Mouse (Mus musculus): Measurements from ENCODE around the gene Rbfox3. TPM values are rescaled to one million over a fixed set of nuclear protein-coding genes. Genes with fewer than 3 reads are reported as not detected.

The Rbfox3 gene
- polyA plus RNA-seq, 1 experiment from 2014 or later: 1.5 TPM

DNA sequence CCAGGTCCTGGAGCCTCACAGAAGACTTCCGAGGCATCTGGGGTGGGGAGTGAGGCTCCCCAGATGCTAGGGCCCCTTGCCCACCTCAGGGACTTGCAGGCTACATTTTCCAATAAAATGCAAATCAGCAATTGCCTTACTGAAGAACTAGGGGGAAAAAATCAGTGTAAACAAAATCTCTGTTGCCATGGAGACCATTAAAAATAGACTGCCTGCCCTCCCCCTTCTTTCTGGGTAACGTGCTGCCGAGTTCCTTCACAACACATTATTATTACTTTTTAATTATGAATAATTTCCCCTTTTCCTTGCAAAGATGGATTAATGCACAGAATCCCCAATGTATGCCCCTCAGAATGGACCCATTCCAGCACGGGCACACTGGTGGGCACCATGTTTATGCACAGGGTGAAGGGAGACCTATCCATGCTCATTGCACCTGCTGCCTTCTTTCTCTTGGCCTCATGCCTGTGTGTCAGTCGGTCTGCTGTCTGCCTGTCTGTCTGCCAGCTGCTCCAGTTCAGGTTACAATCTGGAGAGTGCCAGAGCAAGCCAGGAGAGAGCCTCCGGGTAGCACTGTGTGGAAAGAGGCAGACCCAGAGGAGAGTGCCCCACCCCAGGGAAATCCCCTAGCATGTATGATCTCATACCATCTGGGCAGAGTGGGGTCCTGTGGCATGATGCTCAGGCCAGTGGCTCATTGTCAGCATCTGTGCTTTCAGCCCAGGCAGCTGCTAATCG lies 159.3 kb downstream of the Rbfox3 start:
- no peaks in the 10 kb centered on the region for H3K9me3 ChIP-seq
- WGBS: 57% methylated on average over 7 of the region's 7 CpGs
- ATAC-seq (ENCODE audit: insufficient number of reproducible peaks, insufficient read depth, low FRiP score, low TSS enrichment, low read depth): no peak
- H3K36me3 ChIP-seq: no peaks in the 10 kb centered on the region
- H3K27ac ChIP-seq: no peak overlapping the region
- no peak overlapping the region for H3K4me3 ChIP-seq
- H3K9ac ChIP-seq: no peak overlapping the region
- H3K4me1 ChIP-seq: no peaks in the 10 kb centered on the region
- no peak overlapping the region for H3K4me2 ChIP-seq
- H3K27me3 ChIP-seq: peaks cover 2% of the 10 kb centered on the region

DNA sequence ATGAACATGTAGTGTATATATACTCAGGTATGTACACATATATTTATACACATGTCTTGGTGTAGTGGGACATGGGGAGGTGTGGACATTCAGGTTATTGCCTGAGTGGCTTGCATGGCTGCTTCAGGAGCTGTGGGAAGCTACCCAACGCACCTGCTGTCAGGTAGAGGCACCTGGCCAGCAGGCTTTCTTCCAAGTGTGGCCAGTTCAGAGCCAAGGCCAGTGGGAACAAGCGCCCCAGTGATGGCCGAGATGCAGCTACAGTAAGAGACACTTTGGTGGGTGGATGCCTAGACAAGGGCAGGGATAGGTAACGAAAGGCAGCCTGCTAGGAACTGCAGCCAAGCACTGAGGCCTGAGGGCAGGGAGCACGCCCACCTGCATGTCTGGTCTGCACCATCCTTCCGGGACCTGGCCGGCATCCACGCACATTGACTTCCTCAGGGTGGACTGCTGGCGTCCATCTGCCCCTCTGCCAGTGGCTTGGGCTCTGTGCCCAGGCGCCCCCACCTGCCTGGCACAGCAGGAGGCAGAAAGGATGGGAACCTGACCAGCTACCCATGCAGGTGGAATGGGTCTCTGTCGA lies 160.6 kb downstream of the Rbfox3 start:
- H3K36me3 ChIP-seq: no peaks in the 10 kb centered on the region
- no peak overlapping the region for H3K9ac ChIP-seq
- no peak for ATAC-seq (ENCODE audit: insufficient number of reproducible peaks, insufficient read depth, low FRiP score, low TSS enrichment, low read depth)
- no peak overlapping the region for H3K4me2 ChIP-seq
- H3K4me1 ChIP-seq: no peaks in the 10 kb centered on the region
- H3K27ac ChIP-seq: no peak overlapping the region
- WGBS: 63% methylated on average over 11 of the region's 11 CpGs
- H3K4me3 ChIP-seq: no peak overlapping the region
- H3K27me3 ChIP-seq: peaks cover 14% of the 10 kb centered on the region
- H3K9me3 ChIP-seq: no peaks in the 10 kb centered on the region

DNA sequence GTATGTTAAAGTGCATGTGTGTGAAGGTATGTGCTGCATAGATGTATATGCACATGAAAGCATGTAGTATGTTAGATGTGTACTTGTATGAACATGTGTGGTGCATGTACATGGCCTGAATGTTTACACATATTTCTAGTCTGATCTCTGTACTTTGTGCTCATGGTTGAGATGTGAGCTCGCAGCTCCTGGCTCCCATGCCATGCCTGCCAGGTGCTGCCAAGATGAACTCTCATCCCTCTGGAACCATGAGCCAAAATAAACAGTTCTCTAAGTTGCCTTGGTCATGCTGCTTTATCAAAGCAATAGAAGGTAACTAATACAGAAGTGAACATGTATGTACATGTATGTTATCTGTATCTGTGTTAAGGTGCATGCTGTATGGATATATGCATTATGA lies 161.9 kb downstream of the Rbfox3 start:
- H3K36me3 ChIP-seq: no peaks in the 10 kb centered on the region
- no peak overlapping the region for H3K4me2 ChIP-seq
- peaks cover 27% of the 10 kb centered on the region for H3K27me3 ChIP-seq
- no peaks in the 10 kb centered on the region for H3K9me3 ChIP-seq
- no peak for ATAC-seq (ENCODE audit: insufficient number of reproducible peaks, insufficient read depth, low FRiP score, low TSS enrichment, low read depth)
- H3K9ac ChIP-seq: no peak overlapping the region
- 83% methylated on average over 1 of the region's 1 CpGs for WGBS
- H3K4me3 ChIP-seq: no peak overlapping the region
- no peak overlapping the region for H3K27ac ChIP-seq
- peaks cover 7% of the 10 kb centered on the region for H3K4me1 ChIP-seq

DNA sequence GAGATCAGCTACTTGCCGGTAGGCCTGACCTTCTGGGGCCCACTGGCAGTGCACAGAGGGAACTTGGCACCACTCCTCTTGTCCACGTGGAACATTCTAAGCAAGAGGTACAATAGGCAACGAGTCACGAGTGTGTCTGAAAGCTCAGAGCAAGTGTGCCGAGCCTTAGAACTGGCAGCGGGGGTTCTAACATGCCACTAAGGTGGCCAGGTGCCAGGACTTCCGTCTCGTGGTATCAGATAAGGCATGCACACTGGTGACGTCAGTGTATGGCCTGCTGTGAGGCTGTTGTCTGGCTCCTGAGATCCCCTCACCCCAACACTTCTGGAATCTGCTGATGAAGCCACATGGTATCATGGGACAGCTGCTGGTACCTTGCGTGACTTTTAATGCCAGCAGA lies 162.8 kb downstream of the Rbfox3 start:
- 67% methylated on average over 10 of the region's 10 CpGs for WGBS
- H3K27me3 ChIP-seq: peaks cover 36% of the 10 kb centered on the region
- H3K4me1 ChIP-seq: peaks cover 13% of the 10 kb centered on the region
- no peaks in the 10 kb centered on the region for H3K36me3 ChIP-seq
- H3K9ac ChIP-seq: no peak overlapping the region
- no peak overlapping the region for H3K4me3 ChIP-seq
- H3K27ac ChIP-seq: no peak overlapping the region
- no peaks in the 10 kb centered on the region for H3K9me3 ChIP-seq
- no peak overlapping the region for H3K4me2 ChIP-seq
- ATAC-seq (ENCODE audit: insufficient number of reproducible peaks, insufficient read depth, low FRiP score, low TSS enrichment, low read depth): no peak

DNA sequence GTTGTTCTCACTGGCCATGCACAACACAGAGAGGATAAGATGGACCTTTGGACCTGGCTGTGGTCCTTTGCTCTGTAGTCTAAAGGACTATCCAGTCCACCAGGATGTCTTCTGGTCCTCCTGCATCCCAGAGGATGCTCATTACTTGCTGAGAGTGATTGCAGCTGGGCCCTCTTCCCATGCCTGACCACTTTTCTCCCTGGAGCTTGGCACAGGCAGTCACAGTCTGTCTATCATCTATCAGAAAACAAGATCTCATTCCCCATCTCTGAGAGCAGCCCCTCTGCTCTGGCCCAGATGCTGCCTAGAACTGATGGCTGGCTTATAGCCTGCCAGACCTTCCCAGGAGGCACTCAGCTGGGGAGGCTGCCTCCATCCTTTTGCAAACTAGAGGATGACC lies 166.1 kb downstream of the Rbfox3 start:
- Histone ChIP-seq H3K9me3 (no peaks in the 10 kb centered on the region), H3K27me3 (peaks cover 50% of the 10 kb centered on the region), H3K9ac (no peak overlapping the region), H3K36me3 (no peaks in the 10 kb centered on the region), H3K4me3 (no peak overlapping the region), H3K4me1 (peaks cover 13% of the 10 kb centered on the region), H3K27ac (no peak overlapping the region), H3K4me2 (no peak overlapping the region)
- no peak for ATAC-seq (ENCODE audit: insufficient number of reproducible peaks, insufficient read depth, low FRiP score, low TSS enrichment, low read depth)

DNA sequence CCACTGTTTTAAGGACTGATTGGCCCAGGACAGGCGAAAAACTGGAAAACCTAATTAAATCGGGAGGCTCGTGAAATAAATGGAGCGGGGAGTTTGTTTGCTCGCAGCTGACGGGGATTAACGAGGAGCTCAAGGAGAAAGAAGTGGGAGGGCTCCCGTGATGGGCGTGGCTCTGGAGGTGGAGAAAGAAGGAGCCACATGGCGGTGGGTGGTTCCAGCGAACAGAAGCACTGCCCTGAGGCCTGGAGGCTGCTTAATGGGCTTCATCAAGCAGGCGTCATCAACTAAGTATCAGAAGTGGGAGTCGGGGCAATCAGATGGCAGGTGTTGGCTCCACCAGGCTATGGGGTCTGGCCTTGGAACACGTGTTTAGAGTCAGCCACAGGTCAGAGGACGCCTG lies 166.6 kb downstream of the Rbfox3 start:
- no peaks in the 10 kb centered on the region for H3K36me3 ChIP-seq
- H3K27ac ChIP-seq: no peak overlapping the region
- H3K9ac ChIP-seq: 0 out of 2 replicates have a peak overlapping the region, but pooled peaks have one; percentile 11
- H3K4me2 ChIP-seq: peak overlapping the region; percentile 49
- 1% methylated on average over 15 of the region's 15 CpGs for WGBS
- ATAC-seq (ENCODE audit: insufficient number of reproducible peaks, insufficient read depth, low FRiP score, low TSS enrichment, low read depth): no peak
- peaks cover 16% of the 10 kb centered on the region for H3K4me1 ChIP-seq
- peak overlapping the region; percentile 14; the same call in 1 of the 2 replicates for H3K4me3 ChIP-seq
- H3K9me3 ChIP-seq: no peaks in the 10 kb centered on the region
- H3K27me3 ChIP-seq: peaks cover 51% of the 10 kb centered on the region

DNA sequence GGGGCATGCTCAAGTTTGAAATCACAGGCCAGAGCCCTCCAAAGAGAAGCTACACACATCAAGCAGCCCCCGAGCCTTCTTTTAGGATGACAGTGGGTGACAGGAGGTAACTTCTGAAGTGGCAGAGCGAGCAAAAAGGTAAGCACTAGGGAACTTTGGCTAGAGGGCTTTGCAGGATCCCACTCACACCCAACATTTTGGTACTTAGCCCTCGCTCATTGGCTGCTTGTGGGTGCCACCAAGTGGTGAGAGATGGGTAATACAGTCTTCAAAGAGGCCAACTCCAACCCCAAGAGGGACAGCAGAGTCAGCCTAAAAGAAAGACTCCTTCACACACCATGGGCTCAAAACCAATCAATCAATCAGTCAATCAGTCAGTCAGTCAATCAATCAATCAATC lies 168.6 kb downstream of the Rbfox3 start:
- ATAC-seq (ENCODE audit: insufficient number of reproducible peaks, insufficient read depth, low FRiP score, low TSS enrichment, low read depth): no peak
- 11% methylated on average over 3 of the region's 3 CpGs for WGBS
- peaks cover 27% of the 10 kb centered on the region for H3K4me1 ChIP-seq
- no peaks in the 10 kb centered on the region for H3K36me3 ChIP-seq
- no peaks in the 10 kb centered on the region for H3K9me3 ChIP-seq
- no peak overlapping the region for H3K9ac ChIP-seq
- peaks cover 57% of the 10 kb centered on the region for H3K27me3 ChIP-seq
- no peak overlapping the region for H3K27ac ChIP-seq
- H3K4me2 ChIP-seq: no peak overlapping the region
- no peak overlapping the region for H3K4me3 ChIP-seq

DNA sequence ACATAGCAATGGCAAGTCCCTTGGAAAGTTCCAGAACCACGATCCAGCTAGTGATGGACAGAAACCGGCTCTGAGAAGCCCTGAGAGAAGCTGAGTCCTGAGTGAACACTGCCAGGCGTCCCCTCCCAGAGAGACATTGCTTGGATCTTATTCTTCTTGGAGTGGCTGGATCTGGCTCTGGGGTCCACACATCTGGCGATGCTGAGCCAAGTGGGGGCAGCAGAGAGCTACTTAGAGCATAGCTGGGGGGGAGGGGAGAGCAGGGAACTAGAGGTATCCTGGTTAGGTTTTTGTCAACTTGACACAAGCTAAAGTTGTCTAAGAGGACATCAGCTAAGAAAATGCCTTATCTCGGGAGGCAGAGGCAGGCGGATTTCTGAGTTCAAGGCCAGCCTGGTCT lies 170.1 kb downstream of the Rbfox3 start:
- H3K9ac ChIP-seq: no peak overlapping the region
- no peak overlapping the region for H3K4me2 ChIP-seq
- H3K36me3 ChIP-seq: no peaks in the 10 kb centered on the region
- H3K4me1 ChIP-seq: peaks cover 27% of the 10 kb centered on the region
- ATAC-seq (ENCODE audit: insufficient number of reproducible peaks, insufficient read depth, low FRiP score, low TSS enrichment, low read depth): no peak
- no peaks in the 10 kb centered on the region for H3K9me3 ChIP-seq
- no peak overlapping the region for H3K27ac ChIP-seq
- H3K27me3 ChIP-seq: peaks cover 47% of the 10 kb centered on the region
- 29% methylated on average over 6 of the region's 6 CpGs for WGBS
- no peak overlapping the region for H3K4me3 ChIP-seq

DNA sequence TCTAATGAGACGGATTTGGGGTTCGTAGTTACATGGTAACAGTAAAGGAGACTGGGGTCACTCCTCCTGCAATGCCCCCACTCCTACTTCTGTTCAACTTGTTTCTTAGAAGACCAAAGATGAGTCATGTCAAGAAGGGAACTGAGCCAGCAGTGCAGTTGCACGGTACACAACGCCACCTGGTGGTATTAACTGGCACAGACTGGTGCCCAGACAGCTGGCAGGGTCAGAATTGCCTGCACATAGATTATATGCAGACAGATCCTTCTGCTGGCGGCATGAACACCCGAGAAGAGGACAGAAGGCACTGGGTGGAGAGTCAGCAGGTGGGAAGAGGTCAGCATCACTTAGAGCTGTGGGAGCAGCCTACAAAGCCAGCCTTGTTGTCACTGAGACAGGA lies 171.4 kb downstream of the Rbfox3 start:
- H3K27me3 ChIP-seq: peaks cover 38% of the 10 kb centered on the region
- H3K4me3 ChIP-seq: no peak overlapping the region
- no peak for ATAC-seq (ENCODE audit: insufficient number of reproducible peaks, insufficient read depth, low FRiP score, low TSS enrichment, low read depth)
- no peak overlapping the region for H3K27ac ChIP-seq
- H3K4me1 ChIP-seq: peaks cover 24% of the 10 kb centered on the region
- H3K4me2 ChIP-seq: peak overlapping the region; percentile 53
- no peaks in the 10 kb centered on the region for H3K9me3 ChIP-seq
- H3K9ac ChIP-seq: no peak overlapping the region
- 14% methylated on average over 6 of the region's 6 CpGs for WGBS
- H3K36me3 ChIP-seq: no peaks in the 10 kb centered on the region

DNA sequence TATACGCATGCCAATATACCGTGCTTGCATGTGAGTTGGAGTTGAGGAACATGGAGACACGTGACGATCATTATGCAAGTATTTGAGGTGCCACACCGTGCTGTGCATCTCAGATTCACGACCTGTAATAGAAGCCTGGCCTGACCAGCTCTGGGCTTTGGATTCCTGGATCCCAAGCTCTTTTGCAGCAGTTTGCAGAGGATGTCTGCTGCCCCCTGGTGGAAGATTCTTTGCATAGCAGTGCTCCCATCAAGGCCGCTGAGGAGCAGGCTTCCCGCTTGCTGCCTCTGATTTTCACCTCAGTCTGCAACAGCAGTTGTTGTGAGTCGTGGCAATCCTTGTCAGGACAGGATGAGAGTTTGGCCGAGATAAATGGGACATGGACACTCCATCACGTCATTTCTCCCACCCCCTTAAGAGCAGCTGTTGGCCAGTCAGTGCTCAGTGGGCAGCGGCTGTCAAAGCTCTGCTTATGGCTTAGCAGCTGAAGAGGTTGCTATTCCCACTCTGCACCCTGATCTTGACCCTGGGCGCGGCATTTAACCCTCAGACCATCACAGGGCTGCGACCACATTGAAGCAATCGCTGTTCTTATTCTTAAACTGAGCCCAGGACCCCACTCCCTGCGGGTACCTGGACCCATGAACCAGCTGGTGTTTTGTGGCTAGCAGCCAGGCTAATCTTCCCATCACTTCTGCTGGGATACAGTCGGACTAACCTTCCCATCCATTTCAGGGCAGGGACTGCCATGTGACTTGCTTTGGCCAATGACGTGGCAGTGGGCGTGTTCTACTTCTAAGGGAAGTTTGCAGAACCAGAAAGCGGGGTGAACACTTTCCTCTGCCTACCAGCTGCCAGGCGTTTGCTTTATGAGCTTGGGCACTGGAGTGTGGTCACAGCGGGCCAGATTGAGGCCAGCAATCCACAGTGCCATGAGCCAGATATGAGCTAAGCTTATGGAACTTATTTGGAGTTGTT lies 172.3 kb downstream of the Rbfox3 start:
- H3K4me1 ChIP-seq: peaks cover 16% of the 10 kb centered on the region
- no peaks in the 10 kb centered on the region for H3K36me3 ChIP-seq
- no peak overlapping the region for H3K9ac ChIP-seq
- WGBS: 8% methylated on average over 23 of the region's 23 CpGs
- H3K27ac ChIP-seq: no peak overlapping the region
- H3K4me2 ChIP-seq: peak overlapping the region; percentile 53
- peaks cover 30% of the 10 kb centered on the region for H3K27me3 ChIP-seq
- H3K9me3 ChIP-seq: no peaks in the 10 kb centered on the region
- no peak for ATAC-seq (ENCODE audit: insufficient number of reproducible peaks, insufficient read depth, low FRiP score, low TSS enrichment, low read depth)
- peak overlapping the region; percentile 22 for H3K4me3 ChIP-seq

DNA sequence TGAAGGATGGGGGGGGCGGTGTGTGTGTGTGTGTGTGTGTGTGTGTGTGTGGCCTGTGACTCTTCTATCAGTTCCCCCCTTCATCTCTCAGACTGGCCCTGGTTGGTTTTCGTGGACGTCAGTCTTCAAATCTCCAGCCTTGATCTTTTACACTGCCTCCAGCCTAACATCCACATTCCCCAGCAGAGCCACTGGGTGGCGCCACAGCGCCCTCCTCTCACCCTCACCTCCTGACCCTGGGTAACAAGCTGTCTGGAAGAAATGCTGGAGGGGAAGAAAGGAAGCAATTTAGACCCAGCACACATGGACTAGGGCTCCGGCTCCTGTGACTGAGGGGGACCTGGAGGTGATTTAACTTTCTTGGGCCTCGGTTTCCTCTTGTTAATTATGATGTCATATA lies 173.1 kb downstream of the Rbfox3 start:
- 34% methylated on average over 7 of the region's 7 CpGs for WGBS
- no peaks in the 10 kb centered on the region for H3K36me3 ChIP-seq

More for the DNA sequence above, 173.1 kb downstream of the Rbfox3 start:
- Histone ChIP-seq H3K27ac (no peak overlapping the region), H3K4me1 (peaks cover 14% of the 10 kb centered on the region), H3K9me3 (no peaks in the 10 kb centered on the region), H3K4me2 (no peak overlapping the region), H3K4me3 (no peak overlapping the region), H3K27me3 (peaks cover 22% of the 10 kb centered on the region; the same call in 1 of the 2 replicates), H3K9ac (no peak overlapping the region)
- no peak for ATAC-seq (ENCODE audit: insufficient number of reproducible peaks, insufficient read depth, low FRiP score, low TSS enrichment, low read depth)
